Mouse (Mus musculus): Measurements from ENCODE around the gene Klrg2.

Klrg2 gene

DNA sequence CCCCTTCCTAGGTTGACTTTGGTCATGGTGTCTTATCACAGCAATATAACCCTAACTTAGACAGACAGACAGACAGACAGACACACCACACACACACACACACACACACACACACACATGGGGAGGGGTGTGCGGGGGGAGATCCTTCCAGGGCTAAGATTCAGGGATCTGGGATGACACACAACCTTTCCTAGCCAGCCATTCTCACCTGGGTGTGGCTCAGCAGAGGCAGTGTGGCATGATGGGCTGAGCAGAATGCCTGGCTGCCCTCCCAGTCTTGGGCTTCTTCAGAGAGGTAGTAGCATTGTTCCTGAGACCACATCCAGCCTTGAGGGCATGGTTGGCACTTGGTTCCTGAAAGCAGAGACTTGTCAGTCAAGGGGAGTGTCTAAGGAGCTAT, 7.5 kb downstream of the Klrg2 start:
- peak; percentile 14 to 20 for DNase-seq (ENCODE audit: low spot score in 2 of 2)

DNA sequence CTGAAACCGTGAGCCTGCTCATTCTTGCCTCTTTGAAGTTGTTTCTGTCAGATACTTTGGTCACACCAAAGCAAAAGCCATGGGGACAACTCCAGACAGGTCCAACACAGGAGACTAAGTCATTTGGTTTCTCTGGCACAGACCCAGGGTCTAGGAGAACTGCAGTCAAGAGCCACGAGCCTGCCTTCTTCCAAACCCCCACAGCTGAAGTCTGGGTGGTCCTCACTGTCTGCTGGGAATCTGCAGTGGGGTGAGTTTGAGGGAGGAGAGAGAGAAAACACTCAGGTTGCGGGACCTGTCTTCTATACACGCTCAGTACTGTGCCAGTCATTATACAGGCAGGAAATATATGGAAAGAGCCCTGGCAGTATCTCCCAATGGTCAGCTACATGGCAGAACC, 9.6 kb downstream of the Klrg2 start:
- peak; percentile 15 to 20 for DNase-seq (ENCODE audit: low spot score in 2 of 2)

DNA sequence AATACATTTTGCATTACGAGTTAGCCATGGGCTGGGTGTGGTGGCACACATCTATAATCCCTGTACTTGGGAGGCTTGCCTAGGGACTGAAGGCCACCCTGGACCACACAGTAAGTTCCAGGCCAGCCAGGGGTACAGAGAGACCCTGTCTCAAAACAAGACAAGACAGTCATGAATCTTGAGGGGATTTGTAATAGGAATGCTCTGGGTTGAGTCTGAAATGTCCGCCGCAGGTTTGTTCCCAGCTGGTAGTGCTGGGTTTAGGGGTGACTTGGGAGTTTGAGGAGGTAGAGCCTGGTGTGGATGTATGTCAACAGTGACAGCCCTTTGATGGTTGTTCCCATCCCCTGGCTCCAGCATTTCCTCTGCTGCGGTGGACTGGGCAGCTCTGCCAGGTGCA, 10.0 kb downstream of the Klrg2 start:
- peak; percentile 13 to 16 for DNase-seq (ENCODE audit: low spot score in 2 of 2)

- DNase-seq (ENCODE audit: low spot score in 2 of 2): peak in 1 of 2 experiments; percentile 18
These were observed 11.0 kb downstream of the Klrg2 start for GRCm38 (mm10) chr6:38626086-38626485.

- DNase-seq (ENCODE audit: low spot score in 2 of 2): peak in 1 of 2 experiments; percentile 32
These were observed 12.6 kb downstream of the Klrg2 start for GRCm38 (mm10) chr6:38624439-38624838.

DNA sequence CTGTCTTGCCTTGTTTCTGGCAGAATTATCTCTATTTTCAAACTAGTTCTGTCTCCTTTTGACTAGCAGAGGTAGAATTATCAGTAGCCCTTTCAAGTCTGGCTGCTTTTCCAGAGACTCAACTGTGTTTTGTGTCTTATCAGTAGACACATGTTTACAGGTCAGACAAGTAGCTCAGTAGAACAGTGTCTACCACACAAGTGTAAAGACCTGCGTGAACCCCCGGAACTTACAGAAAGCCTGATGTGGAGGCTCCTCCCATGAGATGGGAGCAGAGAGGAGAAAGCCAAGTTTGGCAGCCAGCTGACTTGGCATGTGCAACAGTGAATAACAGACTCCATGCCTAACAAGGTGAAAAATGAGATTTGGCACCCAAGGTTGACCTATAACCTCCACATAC, 13.6 kb downstream of the Klrg2 start:
- DNase-seq (ENCODE audit: low spot score in 2 of 2): peak in 1 of 2 experiments; percentile 16

GRCm38 (mm10) chr6:38622406-38622805, 14.6 kb downstream of the Klrg2 start:
- peak in 1 of 2 experiments; percentile 22 for DNase-seq (ENCODE audit: low spot score in 2 of 2)

- DNase-seq (ENCODE audit: low spot score in 2 of 2): no peak
These were observed 27.1 kb downstream of the Klrg2 start for GRCm38 (mm10) chr6:38609892-38610291.

DNA sequence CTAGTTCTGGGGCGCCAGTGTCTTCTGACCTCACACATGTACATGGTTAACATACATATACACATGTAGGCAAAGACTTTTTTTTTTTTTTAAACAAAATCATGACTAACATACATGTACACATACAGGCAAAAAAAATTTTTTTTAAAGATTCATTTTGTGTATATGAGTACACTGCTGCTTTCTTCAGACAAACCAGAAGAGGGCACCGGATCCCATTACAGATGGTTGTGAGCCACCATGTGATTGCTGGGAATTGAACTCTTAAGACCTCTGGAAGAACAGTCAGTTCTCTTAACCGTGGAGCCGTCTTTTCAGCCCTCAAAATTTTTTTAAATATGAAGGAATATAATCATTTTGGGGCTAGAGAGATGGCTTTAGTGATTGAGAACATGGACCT, 39.6 kb downstream of the Klrg2 start:
- no peak for DNase-seq (ENCODE audit: low spot score in 2 of 2)

- no peak for DNase-seq (ENCODE audit: low spot score in 2 of 2)
These were observed 55.3 kb downstream of the Klrg2 start for GRCm38 (mm10) chr6:38581711-38582110.

DNA sequence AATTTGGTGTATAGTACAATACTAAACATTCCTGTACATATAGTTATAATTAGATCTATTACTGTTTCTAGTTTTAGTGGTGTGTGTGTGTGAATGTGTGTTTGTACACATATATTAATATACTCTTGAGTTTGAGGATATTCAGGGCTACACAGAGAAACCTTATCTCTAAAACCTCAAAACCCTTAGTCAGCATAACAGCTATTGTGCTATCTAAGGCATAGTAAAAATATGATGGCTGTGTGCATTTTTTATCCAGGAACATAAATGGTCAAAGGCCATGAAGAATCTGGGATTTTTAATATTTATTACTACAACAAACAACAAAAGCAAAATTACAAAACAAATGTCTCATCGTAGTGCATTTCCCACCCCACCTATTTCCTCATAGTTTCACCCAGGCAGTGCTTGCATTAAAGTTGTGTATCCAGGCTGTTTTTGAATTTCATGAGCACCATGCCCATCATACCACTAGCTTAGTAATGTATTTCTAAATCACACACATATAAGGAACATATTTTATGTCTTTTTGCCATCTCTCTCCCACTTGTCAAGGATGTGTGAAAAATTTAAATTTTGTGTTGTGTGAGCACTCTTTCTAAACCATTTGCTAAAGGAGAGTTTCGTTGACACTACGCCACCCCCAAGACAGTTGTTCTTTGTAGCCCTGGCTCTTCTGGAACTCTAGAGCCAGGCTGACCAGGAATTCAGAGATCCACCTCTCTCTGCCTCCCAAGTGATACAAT, 56.8 kb downstream of the Klrg2 start:
- no peak for DNase-seq (ENCODE audit: low spot score in 2 of 2)

GRCm38 (mm10) chr6:38576096-38576495, 60.9 kb downstream of the Klrg2 start:
- no peak for DNase-seq (ENCODE audit: low spot score in 2 of 2)

Measured in right cerebral cortex, postnatal 10 days (tissue).